Mouse (Mus musculus): ENCODE measurements at regions not wholly inside any gene's neighbourhood (a gene's known extent, or its start where the extent isn't known, plus 50 kb on each side); places are given as distances from the start of the nearest gene placed in this dataset.

GRCm38 (mm10) chr1:76880111-76880782 is 634.6 kb downstream of the Epha4 start:
- DNase-seq (ENCODE audit: low read depth, low spot score): no peak

GRCm38 (mm10) chr1:76880783-76881145 is 634.1 kb downstream of the Epha4 start:
- no peak for DNase-seq (ENCODE audit: low read depth, low spot score)

- DNase-seq (ENCODE audit: low read depth, low spot score): no peak
Observed at GRCm38 (mm10) chr1:76896152-76896864, 618.6 kb downstream of the Epha4 start.

GRCm38 (mm10) chr1:76897431-76897830 is 617.5 kb downstream of the Epha4 start:
- no peak for DNase-seq (ENCODE audit: low read depth, low spot score)

- DNase-seq (ENCODE audit: low read depth, low spot score): no peak
Observed at GRCm38 (mm10) chr1:76911472-76911871, 603.4 kb downstream of the Epha4 start.

- no peak for DNase-seq (ENCODE audit: low read depth, low spot score)
Observed at GRCm38 (mm10) chr1:76919541-76919940, 595.3 kb downstream of the Epha4 start.

- no peak for DNase-seq (ENCODE audit: low read depth, low spot score)
Observed at GRCm38 (mm10) chr1:76920634-76921033, 594.3 kb downstream of the Epha4 start.

GRCm38 (mm10) chr1:76927041-76927440 is 587.8 kb downstream of the Epha4 start:
- no peak for DNase-seq (ENCODE audit: low read depth, low spot score)

- DNase-seq (ENCODE audit: low read depth, low spot score): no peak
Observed at GRCm38 (mm10) chr1:76928035-76928434, 586.9 kb downstream of the Epha4 start.

- no peak for DNase-seq (ENCODE audit: low read depth, low spot score)
Observed at GRCm38 (mm10) chr1:76933460-76933859, 581.4 kb downstream of the Epha4 start.

GRCm38 (mm10) chr1:76942730-76943129 is 572.2 kb downstream of the Epha4 start:
- DNase-seq (ENCODE audit: low read depth, low spot score): no peak

- DNase-seq (ENCODE audit: low read depth, low spot score): no peak
Observed at GRCm38 (mm10) chr1:76944046-76944445, 570.8 kb downstream of the Epha4 start.

- no peak for DNase-seq (ENCODE audit: low read depth, low spot score)
Observed at GRCm38 (mm10) chr1:76955031-76955430, 559.9 kb downstream of the Epha4 start.

- no peak for DNase-seq (ENCODE audit: low read depth, low spot score)
Observed at GRCm38 (mm10) chr1:76957411-76957810, 557.5 kb downstream of the Epha4 start.

GRCm38 (mm10) chr1:76958706-76959105 is 556.2 kb downstream of the Epha4 start:
- DNase-seq (ENCODE audit: low read depth, low spot score): no peak

- no peak for DNase-seq (ENCODE audit: low read depth, low spot score)
Observed at GRCm38 (mm10) chr1:76972454-76972853, 542.4 kb downstream of the Epha4 start.

- no peak for DNase-seq (ENCODE audit: low read depth, low spot score)
Observed at GRCm38 (mm10) chr1:76975077-76975945, 539.6 kb downstream of the Epha4 start.

GRCm38 (mm10) chr1:76980498-76981152 is 534.3 kb downstream of the Epha4 start:
- no peak for DNase-seq (ENCODE audit: low read depth, low spot score)

- no peak for DNase-seq (ENCODE audit: low read depth, low spot score)
Observed at GRCm38 (mm10) chr1:76993776-76994175, 521.1 kb downstream of the Epha4 start.

GRCm38 (mm10) chr1:77008001-77008400 is 506.9 kb downstream of the Epha4 start:
- no peak for DNase-seq (ENCODE audit: low read depth, low spot score)

- no peak for DNase-seq (ENCODE audit: low read depth, low spot score)
Observed at GRCm38 (mm10) chr1:77010608-77011214, 504.2 kb downstream of the Epha4 start.
